Mouse (Mus musculus) adrenal gland (tissue): ENCODE measurements around the gene Rgl2.
"Not testable (repeated sequence)": the region's sequence is repeated elsewhere in the genome, so short reads cannot be mapped to it uniquely, and the experiment has no call there.

Experiments used
- intact Hi-C: fragments of 180-260 bp; cut with DNase I; formaldehyde crosslinking; loops from one replicate; pipeline ENCODE4 v1.15.1; 2025

Gene Rgl2

GRCm38 (mm10) chr17:33948090-33948904, 19.0 kb downstream of the Rgl2 start:
- intact Hi-C loops, result no loop called here

DNA sequence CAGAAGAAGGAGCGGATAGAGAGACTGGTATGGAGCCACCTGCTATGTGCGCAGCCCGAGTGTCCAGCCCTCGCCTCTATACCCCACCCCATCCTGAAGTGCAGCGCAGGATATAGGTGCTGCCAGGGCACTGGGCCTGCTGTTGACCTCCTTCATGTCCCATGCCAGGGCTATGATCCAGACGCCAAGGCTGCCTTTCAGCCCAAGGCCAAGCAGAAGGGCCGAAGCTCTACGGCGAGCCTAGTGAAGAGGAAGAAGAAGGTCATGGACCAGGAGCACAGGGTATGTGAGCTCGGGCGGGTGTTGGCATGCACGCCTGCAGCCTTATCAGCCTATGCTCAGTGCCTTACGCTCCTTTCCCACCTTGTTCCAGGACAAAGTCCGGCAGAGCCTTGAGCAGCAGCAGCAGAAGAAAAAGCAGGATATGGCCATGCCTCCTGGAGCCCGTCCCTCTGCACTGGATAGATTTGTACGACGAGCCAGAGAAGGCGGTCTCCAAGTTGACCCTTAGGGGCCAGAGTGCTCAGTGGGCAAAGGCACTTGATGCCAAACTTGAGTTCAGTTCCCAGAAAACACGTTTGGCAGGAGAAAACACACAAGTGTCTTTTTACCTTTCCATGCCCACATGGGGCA, 19.7 kb downstream of the Rgl2 start:
- intact Hi-C loops, result no loop called here

DNA sequence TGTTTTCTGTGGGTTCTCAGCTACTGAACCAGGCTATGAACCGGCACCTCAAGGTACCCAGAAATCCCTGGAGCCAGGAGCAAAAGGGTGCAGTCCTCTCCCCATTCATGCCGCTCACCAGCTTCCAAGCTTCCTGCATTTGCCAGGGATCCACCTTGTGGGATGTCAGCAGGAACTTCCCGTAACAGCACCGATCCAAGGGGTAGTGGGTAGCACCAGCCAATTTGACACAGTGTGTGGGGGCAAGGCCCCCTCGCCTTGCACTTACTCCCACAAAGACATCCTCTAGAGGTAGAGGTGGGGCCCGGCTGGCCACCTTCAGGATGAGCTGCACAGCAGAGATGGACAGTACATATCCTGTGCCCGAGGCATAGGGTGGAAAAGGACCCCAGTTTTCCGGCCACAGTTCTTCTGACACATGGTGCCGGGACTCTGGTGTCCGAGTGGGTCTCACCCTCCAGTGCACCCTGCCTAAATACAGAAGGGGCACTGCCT, 20.8 kb downstream of the Rgl2 start:
- intact Hi-C loops, result no loop called here

DNA sequence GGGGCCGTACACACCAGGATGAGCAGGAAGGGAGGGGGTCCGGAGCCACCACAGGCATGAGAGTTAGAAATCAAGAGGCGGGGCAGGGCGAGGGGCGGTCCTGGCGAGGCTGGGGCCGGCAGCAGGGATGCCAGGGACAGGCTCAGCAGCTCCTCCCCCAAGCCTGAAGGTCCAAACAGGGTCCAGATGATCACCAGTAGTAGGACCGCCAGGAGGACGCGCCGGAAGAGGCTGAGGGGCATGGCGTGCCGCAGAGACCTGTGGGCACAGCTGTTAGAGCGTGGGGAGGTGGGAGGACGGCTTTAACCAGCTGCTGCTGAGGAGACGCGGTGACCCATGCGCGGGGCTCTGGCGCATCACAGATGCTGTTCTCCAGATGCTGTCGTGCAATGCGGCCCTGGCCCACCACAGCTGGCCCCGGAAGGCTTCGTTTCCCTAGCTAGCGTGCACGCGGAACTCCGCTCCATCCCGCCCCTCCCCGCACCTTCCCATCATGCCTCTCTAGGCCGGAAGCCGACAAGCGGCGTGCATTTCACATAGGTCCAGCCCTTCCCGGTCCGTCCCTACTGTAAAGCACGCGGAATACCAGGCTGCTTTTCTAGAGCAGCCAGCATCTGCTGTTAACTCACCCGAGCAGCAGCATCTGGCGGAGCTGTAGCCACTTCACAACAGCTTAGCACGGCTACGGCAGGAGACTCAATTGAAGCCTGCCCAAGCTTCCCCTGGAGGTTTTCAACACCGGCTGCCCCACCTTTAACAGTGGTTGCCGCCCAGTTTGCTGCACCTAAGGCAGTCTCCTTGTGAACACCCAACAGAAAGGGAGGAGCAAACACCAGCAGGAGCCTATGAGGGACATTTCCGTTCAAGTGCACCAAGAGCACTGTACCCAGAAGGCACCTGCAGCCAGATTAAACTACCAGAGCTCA, 21.9 kb downstream of the Rgl2 start, which contains the start of gene B3galt4:
B3galt4 (minus strand) TSS at position 468 of the 926 bp plus-strand sequence.
- intact Hi-C loops, result no loop called here

DNA sequence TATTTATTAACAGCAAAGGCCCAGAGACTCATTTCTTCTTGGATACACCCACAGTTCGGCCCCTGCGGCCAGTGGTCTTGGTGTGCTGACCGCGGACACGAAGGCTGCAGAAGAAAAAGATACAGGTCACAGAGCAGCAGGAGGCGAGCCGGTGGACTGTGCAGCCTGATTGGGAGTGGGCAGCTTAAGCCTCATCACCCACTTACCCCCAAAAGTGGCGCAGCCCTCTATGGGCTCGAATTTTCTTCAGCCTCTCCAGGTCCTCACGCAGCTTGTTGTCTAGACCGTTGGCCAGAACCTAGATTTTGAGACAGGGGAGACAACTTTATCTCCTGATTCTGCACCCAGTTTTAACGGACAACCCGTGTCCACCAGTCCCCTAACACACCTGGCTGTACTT, 22.7 kb downstream of the Rgl2 start:
- intact Hi-C loops, result not testable (repeated sequence)

DNA sequence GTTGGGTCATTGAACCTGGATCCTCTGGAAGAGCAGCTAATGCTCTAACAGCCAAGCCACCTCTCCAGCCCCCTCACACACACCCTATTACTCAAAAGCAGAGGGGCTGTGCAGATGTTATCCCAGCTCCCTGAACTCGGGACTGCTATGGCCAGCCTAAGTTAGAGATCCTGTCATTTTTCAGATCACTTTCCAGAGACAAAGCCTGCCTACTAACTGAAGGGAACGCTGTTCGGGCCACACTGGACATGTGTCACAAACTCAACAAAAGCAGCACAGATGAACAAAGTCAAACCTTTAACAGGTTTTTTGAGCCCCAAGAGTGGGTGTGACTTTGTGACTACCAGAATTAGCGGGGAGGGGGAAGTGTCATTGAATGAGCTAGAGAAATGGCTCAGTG, 23.5 kb downstream of the Rgl2 start:
- intact Hi-C loops, result no loop called here

DNA sequence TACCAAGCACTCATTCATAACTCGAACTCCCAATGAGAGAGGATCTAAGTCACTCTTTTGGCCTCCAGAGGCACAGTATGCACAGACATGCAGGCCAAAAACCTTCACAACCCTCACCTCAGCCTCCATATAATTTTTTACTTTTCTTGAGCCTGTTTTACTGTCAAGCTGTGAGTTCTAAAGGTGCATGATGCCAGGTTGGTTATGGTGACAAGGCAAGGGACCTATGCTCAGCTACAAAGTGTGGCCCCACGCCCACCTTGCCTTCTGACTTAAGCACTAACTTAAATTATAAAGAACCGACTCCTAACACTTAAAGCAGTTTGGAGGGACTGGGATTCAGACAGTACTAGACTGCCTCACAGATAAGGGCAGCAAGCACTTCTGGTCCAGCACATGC, 24.0 kb downstream of the Rgl2 start:
- intact Hi-C loops, result no loop called here

DNA sequence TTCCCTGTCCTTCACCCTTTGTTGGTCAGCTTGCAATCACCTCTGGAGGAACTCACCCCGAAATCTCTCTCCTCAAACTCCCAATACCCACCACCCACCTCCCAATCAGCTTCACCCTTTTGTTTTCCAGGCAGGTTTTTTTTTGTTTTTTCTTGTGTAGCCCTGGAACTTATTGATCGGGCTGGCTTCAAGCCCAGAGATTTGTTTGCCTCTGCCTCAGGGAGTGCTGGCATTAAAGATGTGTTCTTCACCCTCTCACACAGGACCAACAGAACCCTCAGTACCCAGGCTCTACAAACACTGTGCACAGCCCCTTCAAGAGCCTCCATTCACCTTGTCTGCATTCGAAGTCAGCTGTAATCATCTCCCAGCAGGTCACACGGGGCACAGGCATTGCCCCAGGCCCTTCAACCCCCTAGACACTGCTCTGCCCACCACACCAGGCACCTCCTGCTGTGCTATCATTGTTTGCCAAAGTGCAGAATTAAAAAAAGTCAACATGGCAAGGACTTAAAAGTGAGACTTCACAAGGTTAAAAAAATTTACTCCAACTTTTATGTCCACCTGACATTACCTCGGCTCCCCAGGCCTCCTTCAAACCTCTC, 24.7 kb downstream of the Rgl2 start:
- intact Hi-C loops, result no loop called here

GRCm38 (mm10) chr17:33954646-33955554, 25.6 kb downstream of the Rgl2 start:
- intact Hi-C loops, result loop anchor here (5.0 kb wide), 1 partner anchor 1402 kb away; no protein-coding TSS in a partner anchor

GRCm38 (mm10) chr17:33955555-33956214, 26.3 kb downstream of the Rgl2 start, which contains the start of the genes Vps52 and Rps18:
Vps52 (plus strand) TSS chr17:33955812.
Rps18 (minus strand) TSS chr17:33956001.
- intact Hi-C loops, result loop anchor here (5.0 kb wide), 1 partner anchor 1402 kb away; no protein-coding TSS in a partner anchor

GRCm38 (mm10) chr17:33956336-33956735, 27.0 kb downstream of the Rgl2 start:
- intact Hi-C loops, result loop anchor here (5.0 kb wide), 1 partner anchor 1401 kb away; no protein-coding TSS in a partner anchor

GRCm38 (mm10) chr17:33957493-33957892, 28.1 kb downstream of the Rgl2 start:
- intact Hi-C loops, result loop anchor here (5.0 kb wide), 1 partner anchor 1400 kb away; no protein-coding TSS in a partner anchor

DNA sequence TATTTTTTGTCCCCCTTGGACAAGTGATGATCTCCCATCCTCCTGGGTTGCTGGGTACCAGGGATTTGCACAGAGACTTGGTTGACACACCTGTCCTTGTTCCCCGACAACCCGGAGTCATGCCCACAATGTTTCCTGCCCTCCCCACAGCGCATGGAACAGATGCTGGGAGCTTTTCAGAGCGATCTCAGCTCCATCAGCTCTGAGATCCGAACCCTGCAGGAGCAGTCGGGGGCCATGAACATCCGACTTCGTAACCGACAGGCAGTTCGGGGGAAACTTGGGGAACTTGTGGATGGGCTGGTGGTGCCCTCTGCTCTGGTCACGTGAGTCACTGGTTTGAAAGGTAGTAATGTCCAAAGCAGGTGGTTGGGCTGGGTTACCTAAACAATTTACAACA, 29.1 kb downstream of the Rgl2 start:
- intact Hi-C loops, result loop anchor here (2.0 to 5.0 kb wide), 2 partner anchors 62 to 1399 kb away; no protein-coding TSS in a partner anchor

GRCm38 (mm10) chr17:33959135-33959534, 29.8 kb downstream of the Rgl2 start:
- intact Hi-C loops, result loop anchor here (2.0 to 5.0 kb wide), 2 partner anchors 62 to 1398 kb away; no protein-coding TSS in a partner anchor

DNA sequence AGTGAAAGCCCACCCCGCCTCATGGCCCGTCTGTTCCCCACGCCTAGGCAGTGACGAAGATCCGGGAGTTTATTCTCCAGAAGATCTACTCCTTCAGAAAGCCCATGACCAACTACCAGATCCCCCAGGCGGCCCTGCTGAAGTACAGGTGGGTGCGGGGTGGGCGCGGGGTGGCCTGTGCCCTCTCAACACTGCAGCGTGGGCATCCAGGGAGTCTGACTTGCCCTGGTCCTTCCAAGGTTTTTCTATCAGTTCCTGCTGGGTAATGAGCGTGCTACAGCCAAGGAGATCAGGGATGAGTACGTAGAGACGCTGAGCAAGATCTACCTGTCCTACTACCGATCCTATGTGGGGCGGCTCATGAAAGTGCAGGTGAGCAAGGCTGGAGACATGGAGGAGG, 30.6 kb downstream of the Rgl2 start:
- intact Hi-C loops, result loop anchor here (2.0 to 5.0 kb wide), 2 partner anchors 61 to 1397 kb away; no protein-coding TSS in a partner anchor

DNA sequence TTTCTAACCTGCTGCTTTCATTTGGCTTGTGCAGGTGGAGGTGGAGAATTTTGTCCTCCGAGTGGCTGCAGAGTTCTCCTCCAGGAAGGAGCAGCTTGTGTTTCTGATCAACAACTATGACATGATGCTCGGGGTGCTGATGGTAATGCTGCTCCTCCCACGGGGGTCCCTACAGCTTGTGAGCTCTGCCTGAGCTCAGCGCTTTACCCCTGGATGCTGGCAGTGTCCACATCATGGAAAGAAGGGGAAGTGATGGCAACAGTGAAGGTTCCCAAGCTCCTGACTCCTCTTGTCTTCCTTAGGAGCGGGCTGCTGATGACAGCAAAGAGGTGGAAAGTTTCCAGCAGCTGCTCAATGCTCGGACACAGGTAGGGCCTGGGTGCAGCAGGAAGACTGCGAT, 33.5 kb downstream of the Rgl2 start:
- intact Hi-C loops, result no loop called here

- intact Hi-C loops, result loop anchor here (1.0 kb wide), 1 partner anchor 1337 kb away; no protein-coding TSS in a partner anchor
Observed at GRCm38 (mm10) chr17:33965082-33965845, 35.9 kb downstream of the Rgl2 start.
